Comparison of ENCODE assay signal across 16 mouse cellular contexts in the genomic region with DNA sequence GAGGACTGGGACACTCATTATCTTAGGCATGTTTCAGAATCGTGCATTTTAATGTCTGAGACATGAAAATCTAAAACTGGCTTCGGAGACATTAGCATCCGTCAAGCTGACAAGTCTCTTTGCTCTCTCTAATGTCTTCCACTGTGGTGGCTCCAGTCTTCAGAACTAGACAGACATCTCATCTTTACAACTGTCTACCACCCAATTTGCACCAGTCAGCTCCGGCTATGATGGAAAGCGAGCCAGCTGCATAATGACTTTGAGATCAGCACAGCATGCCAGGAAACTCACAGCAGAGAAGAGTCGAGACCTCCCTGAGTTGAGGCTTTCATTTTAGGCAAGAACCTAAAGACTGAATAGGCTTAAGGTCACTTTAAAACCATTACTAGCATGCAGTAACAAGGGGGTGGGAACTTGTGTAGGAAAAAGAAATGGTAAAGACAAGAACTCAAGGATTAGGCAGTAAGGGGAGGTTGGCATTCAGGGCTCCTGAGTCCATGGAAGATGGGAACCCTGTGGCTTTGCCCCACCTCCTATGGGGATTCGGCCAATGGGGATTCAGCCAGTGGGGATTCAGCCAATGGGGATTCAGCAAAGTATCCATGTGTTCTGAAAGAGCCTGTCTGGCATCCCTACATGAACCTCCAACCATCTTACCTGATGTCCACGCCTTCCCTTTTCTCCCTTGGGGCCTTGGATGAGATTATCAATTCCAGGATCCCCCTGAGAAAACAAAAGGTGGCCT. TPM values are rescaled to one million over a fixed set of nuclear protein-coding genes. Genes with fewer than 3 reads are reported as not detected.
DNase-seq lines count a peak whose midpoint lies in the region; ATAC-seq and TF ChIP-seq lines count a peak whose summit lies in the region.
"Had no signal": no experiment of that assay in that cellular context is flagged by ENCODE, and none has a peak within 500 bp of the region (broad histone marks: within the 10 kb centered on the region; RNA-seq: fewer than 3 reads in every experiment).

No protein-coding gene starts in this region.

- H3K4me2 ChIP-seq in hindbrain, embryonic 11.5 days (replicated peaks; ENCODE audit: low read depth, low read length): no peak overlapping the region
- H3K4me2 ChIP-seq in hindbrain, embryonic 16.5 days (ENCODE audit: low read length): no peak overlapping the region
- H3K4me2 ChIP-seq: hindbrain, embryonic 15.5 days; neural tube, embryonic 13.5 days had no signal

- peak; percentile 12 for DNase-seq in adrenal gland, postnatal 14 days
- DNase-seq in adrenal gland, postnatal 10 days: no peak
- peak; percentile 9 for DNase-seq in hindbrain, embryonic 11.5 days (ENCODE audit: low spot score)
- DNase-seq in lung, postnatal 10 days: peak; percentile 34
- DNase-seq in lung, adult 2 months: no peak
- peak; percentile 67 for DNase-seq in ES-CJ7 (ENCODE audit: low read depth, low spot score)
- no peak for DNase-seq in Muller cell, postnatal 12 days (ENCODE audit: inconsistent ontology term)
- DNase-seq: gastrocnemius, postnatal 25 days; kidney, adult 18-20 months; kidney, postnatal 10 days; liver; liver, postnatal 0 days had no signal

- no peak for ATAC-seq in hindbrain, embryonic 11.5 days (ENCODE audit: low FRiP score)
- ATAC-seq in hindbrain, embryonic 16.5 days: no peak
- ATAC-seq: liver, postnatal 0 days had no signal

- H3K9me3 ChIP-seq in hindbrain, embryonic 11.5 days (ENCODE audit: control insufficient read depth, low read length): no peaks in the 10 kb centered on the region
- H3K9me3 ChIP-seq in hindbrain, embryonic 16.5 days (ENCODE audit: control insufficient read depth, low read length): no peaks in the 10 kb centered on the region
- H3K9me3 ChIP-seq: heart, embryonic 10.5 days; hindbrain, embryonic 15.5 days; neural tube, embryonic 13.5 days had no signal

- TF ChIP-seq POLR2A in lung, adult 2 months (IDR thresholded peaks at IDR 0.05; ENCODE audit: borderline replicate concordance, extremely low read depth, low read depth, low read length): no peak

- H3K4me1 ChIP-seq in hindbrain, embryonic 11.5 days (replicated peaks; ENCODE audit: control insufficient read depth, insufficient read depth, low read length): no peaks in the 10 kb centered on the region
- H3K4me1 ChIP-seq in hindbrain, embryonic 16.5 days (ENCODE audit: control insufficient read depth, insufficient read depth, low read depth, low read length): no peaks in the 10 kb centered on the region
- H3K4me1 ChIP-seq in lung, adult 2 months (ENCODE audit: control insufficient read depth, insufficient read depth, low read length): no peaks in the 10 kb centered on the region
- H3K4me1 ChIP-seq: heart, embryonic 10.5 days; hindbrain, embryonic 15.5 days; neural tube, embryonic 13.5 days had no signal

- no peaks in the 10 kb centered on the region for H3K27me3 ChIP-seq in hindbrain, embryonic 11.5 days (ENCODE audit: control insufficient read depth, insufficient read depth, low read length)
- H3K27me3 ChIP-seq in hindbrain, embryonic 16.5 days (replicated peaks; ENCODE audit: control insufficient read depth, insufficient read depth, low read length): no peaks in the 10 kb centered on the region
- H3K27me3 ChIP-seq: hindbrain, embryonic 15.5 days; neural tube, embryonic 13.5 days had no signal

- H3K36me3 ChIP-seq in hindbrain, embryonic 11.5 days (ENCODE audit: control insufficient read depth, insufficient read depth, low read length): no peaks in the 10 kb centered on the region
- no peaks in the 10 kb centered on the region for H3K36me3 ChIP-seq in hindbrain, embryonic 16.5 days (ENCODE audit: control insufficient read depth, insufficient read depth, low read length)
- H3K36me3 ChIP-seq: heart, embryonic 10.5 days; hindbrain, embryonic 15.5 days; neural tube, embryonic 13.5 days had no signal

- 75% methylated on average over 8 of the region's 8 CpGs for WGBS in hindbrain, embryonic 11.5 days
- 72% methylated on average over 8 of the region's 8 CpGs for WGBS in hindbrain, embryonic 16.5 days
- WGBS in lung, adult 2 months: 60% methylated on average over 8 of the region's 8 CpGs

- TF ChIP-seq CTCF in lung, adult 2 months (IDR thresholded peaks at IDR 0.05; ENCODE audit: insufficient read depth, low read length): no peak

- H3K27ac ChIP-seq in hindbrain, embryonic 11.5 days (ENCODE audit: low read depth, low read length): no peak overlapping the region
- H3K27ac ChIP-seq in hindbrain, embryonic 16.5 days (ENCODE audit: low read depth, low read length): no peak overlapping the region
- H3K27ac ChIP-seq: heart, embryonic 10.5 days; hindbrain, embryonic 15.5 days; neural tube, embryonic 13.5 days had no signal

- H3K4me3 ChIP-seq in hindbrain, embryonic 11.5 days (ENCODE audit: low read depth, low read length): no peak overlapping the region
- H3K4me3 ChIP-seq in hindbrain, embryonic 16.5 days (ENCODE audit: low read length): no peak overlapping the region
- no peak overlapping the region for H3K4me3 ChIP-seq in lung, adult 2 months (replicated peaks; ENCODE audit: extremely low read depth, low read depth, low read length)
- H3K4me3 ChIP-seq: heart, embryonic 10.5 days; hindbrain, embryonic 15.5 days; neural tube, embryonic 13.5 days had no signal

- no peak overlapping the region for H3K9ac ChIP-seq in hindbrain, embryonic 11.5 days (ENCODE audit: low read depth, low read length)
- H3K9ac ChIP-seq in hindbrain, embryonic 16.5 days (ENCODE audit: low read depth, low read length): no peak overlapping the region
- H3K9ac ChIP-seq: hindbrain, embryonic 15.5 days; liver, postnatal 0 days; neural tube, embryonic 13.5 days had no signal

RNA-seq across cellular contexts. Expression of a gene that starts 56.5 kb away (rescaled TPM):
- 0.30 and 4.1 TPM in 2 replicates for total RNA-seq in adrenal gland, postnatal 14 days (2021)
- 1 to 10 TPM in 1 of 2 experiments, under 1 TPM in 1; 0.96 to 1.7 TPM for total RNA-seq in adrenal gland, postnatal 10 days (2021)
- polyA plus RNA-seq in hindbrain, embryonic 11.5 days (2014; fragmentation: Nextera tagmentation; extraction: Ambion mirVana): 0.19 and 0.21 TPM in 2 replicates
- 1.3 and 1.5 TPM in 2 replicates for polyA plus RNA-seq in hindbrain, embryonic 16.5 days (2015; fragmentation: Nextera tagmentation; extraction: Ambion mirVana)
- polyA plus RNA-seq in lung, adult 2 months (2012; rRNA removed): 0.32 and 0.56 TPM in 2 replicates
- total RNA-seq: gastrocnemius, postnatal 25 days had no signal
- polyA plus RNA-seq: liver, postnatal 0 days had no signal

Comparison
In these comparisons a context has a peak if more than half of its experiments do, and no peak if none do; other contexts are left out.
1. DNase-seq: peak in adrenal gland, postnatal 14 days (single experiment), hindbrain, embryonic 11.5 days (single experiment), lung, postnatal 10 days (single experiment) and ES-CJ7 (single experiment); none in adrenal gland, postnatal 10 days (single experiment), lung, adult 2 months (single experiment) and Muller cell, postnatal 12 days (single experiment).